Mouse (Mus musculus): ENCODE data around the gene Il5.

Gene Il5

DNA sequence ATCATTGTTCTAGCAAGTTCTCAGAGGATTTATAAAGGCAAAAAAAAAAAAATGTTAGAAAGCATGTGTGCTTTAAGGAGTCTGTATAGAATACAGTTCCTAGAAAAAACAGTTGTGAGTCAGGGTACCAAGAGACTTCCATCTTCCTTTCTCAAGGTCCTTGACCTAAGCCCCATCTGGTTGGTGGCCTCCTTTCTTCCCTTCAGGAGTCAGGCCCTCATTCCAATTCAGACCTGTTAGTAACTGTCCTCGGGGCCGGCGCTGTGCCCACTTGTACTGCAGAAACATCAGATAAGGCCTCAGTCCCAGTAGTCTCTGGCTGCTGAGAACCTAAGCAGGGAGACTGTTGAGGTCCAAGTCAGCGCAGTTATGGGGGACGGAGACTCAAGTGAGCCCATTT lies 52.5 kb downstream of the Il5 start, which contains the start of gene Gm17334:
TSS of gene Gm17334 (minus strand) at position 101 of the 400 bp plus-strand sequence.
- DNase-seq, result no peak

DNA sequence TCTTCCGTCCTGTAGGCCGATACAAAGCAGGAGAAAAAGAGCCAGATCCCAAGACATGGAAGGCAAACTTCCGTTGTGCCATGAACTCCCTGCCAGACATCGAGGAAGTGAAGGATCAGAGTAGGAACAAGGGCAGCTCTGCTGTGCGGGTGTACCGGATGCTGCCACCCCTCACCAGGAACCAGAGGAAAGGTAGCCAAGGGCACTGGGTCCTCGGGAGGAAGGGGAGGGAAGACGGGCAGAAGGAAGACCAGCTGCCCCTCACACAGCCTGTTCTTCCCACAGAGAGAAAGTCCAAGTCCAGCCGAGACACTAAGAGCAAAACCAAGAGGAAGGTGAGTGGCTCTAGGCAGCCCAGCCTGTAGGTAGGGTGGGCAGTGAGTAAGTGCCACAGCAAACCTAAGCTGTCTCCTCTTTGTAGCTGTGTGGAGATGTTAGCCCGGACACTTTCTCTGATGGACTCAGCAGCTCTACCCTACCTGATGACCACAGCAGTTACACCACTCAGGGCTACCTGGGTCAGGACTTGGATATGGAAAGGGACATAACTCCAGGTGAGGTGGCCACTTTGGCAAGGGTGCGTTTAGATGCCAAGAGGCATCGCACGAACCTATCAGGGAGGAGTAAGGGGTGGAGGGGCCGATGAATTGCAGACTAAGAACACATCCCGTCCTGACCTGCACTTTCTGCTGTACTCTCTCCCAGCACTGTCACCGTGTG lies 53.2 kb downstream of the Il5 start:
- no peak for DNase-seq
